Mouse (Mus musculus) stomach, embryonic 14.5 days (tissue): ENCODE data around the gene U90926. TPM values are rescaled to one million over a fixed set of nuclear protein-coding genes. Genes with fewer than 3 reads are reported as not detected.
A peak's percentile ranks its signal among the peaks of the same experiment; 100 is the strongest.
"Not testable (repeated sequence)": the region's sequence is repeated elsewhere in the genome, so short reads cannot be mapped to it uniquely, and the experiment has no call there.

Experiments
- ATAC-seq: fragments of 200-750 bp; cut with Nextera tagmentation; 2 replicates; pipeline ENCODE4 v1.8.0; 2017; ENCODE audit warnings: low read depth, moderate TSS enrichment; ENCODE audit not compliant: insufficient number of reproducible peaks, insufficient read depth, low FRiP score
- H3K27ac ChIP-seq: fragments of 300-500 bp; sonication (generic); 2 replicates; pipeline ENCODE4 v1.5.1; 2014; ENCODE audit warnings: mild to moderate bottlenecking, low read length, moderate library complexity, mixed read lengths
- H3K27me3 ChIP-seq: fragments of 300-500 bp; sonication (generic); 2 replicates; pipeline ENCODE4 v1.6.1; 2014; ENCODE audit warnings: low read length, control low read depth, mixed read lengths; ENCODE audit not compliant: control insufficient read depth, insufficient read depth
- H3K36me3 ChIP-seq: fragments of 300-500 bp; sonication (generic); 2 replicates; pipeline ENCODE4 v1.6.1; 2014; ENCODE audit warnings: mild to moderate bottlenecking, control low read depth, low read length, moderate library complexity, mixed read lengths; ENCODE audit not compliant: control insufficient read depth, insufficient read depth
- H3K4me1 ChIP-seq: fragments of 300-500 bp; sonication (generic); 2 replicates; pipeline ENCODE4 v1.6.1; 2014; ENCODE audit warnings: low read length, control low read depth, mixed read lengths; ENCODE audit not compliant: control insufficient read depth, insufficient read depth
- H3K4me2 ChIP-seq: fragments of 300-500 bp; sonication (generic); replicated peaks from 2 replicates; pipeline ENCODE4 v1.6.1; 2014; ENCODE audit warnings: low read depth, low read length, control low read depth
- H3K4me3 ChIP-seq: fragments of 300-500 bp; sonication (generic); 2 replicates; pipeline ENCODE4 v1.5.1; 2014; ENCODE audit warnings: low read depth, low read length, control low read depth
- H3K9ac ChIP-seq: fragments of 300-500 bp; sonication (generic); replicated peaks from 2 replicates; pipeline ENCODE4 v1.6.1; 2014; ENCODE audit warnings: low read depth, mild to moderate bottlenecking, control low read depth, low read length, moderate library complexity, mixed read lengths
- H3K9me3 ChIP-seq: fragments of 300-500 bp; sonication (generic); 2 replicates; pipeline ENCODE4 v1.6.1; 2016; ENCODE audit warnings: low read depth, low read length, control low read depth; ENCODE audit not compliant: control insufficient read depth
- WGBS: fragments of 180-500 bp; shearing (Covaris S2); extraction: QIAGEN DNeasy Blood & Tissue Kit; methylation state at CpG from one replicate; pipeline ENCODE4 v1.1.7; 2014; 5-methylcytosine and 5-hydroxymethylcytosine counted together
- polyA plus RNA-seq: library from polyadenylated mRNA; unstranded; fragments of >200 nt; fragmentation: Nextera tagmentation; extraction: Ambion mirVana; gene quantifications from 2 replicates; pipeline ENCODE4 v1.2.1, GENCODE M21; 2014

U90926 gene
- polyA plus RNA-seq, 1 experiment from 2014 or later = not detected

- no peak for ATAC-seq
- no peak overlapping the region for H3K27ac ChIP-seq
- 90% methylated on average over 6 of the region's 6 CpGs for WGBS
These were observed 9.1 kb downstream of the U90926 start for GRCm38 (mm10) chr5:92206121-92206520.

GRCm38 (mm10) chr5:92205706-92206105 lies 9.5 kb downstream of the U90926 start:
- no peaks in the 10 kb centered on the region for H3K27me3 ChIP-seq
- no peaks in the 10 kb centered on the region for H3K9me3 ChIP-seq
- 84% methylated on average over 5 of the region's 5 CpGs for WGBS
- H3K36me3 ChIP-seq = peaks cover 20% of the 10 kb centered on the region
- no peak overlapping the region for H3K27ac ChIP-seq
- H3K4me1 ChIP-seq = no peaks in the 10 kb centered on the region
- no peak overlapping the region for H3K4me3 ChIP-seq
- H3K4me2 ChIP-seq = no peak overlapping the region
- no peak for ATAC-seq
- no peak overlapping the region for H3K9ac ChIP-seq

More at GRCm38 (mm10) chr5:92206121-92206520, 9.1 kb downstream of the U90926 start:
- Histone ChIP-seq H3K27me3 (no peaks in the 10 kb centered on the region), H3K36me3 (peaks cover 16% of the 10 kb centered on the region), H3K4me2 (no peak overlapping the region), H3K9me3 (no peaks in the 10 kb centered on the region), H3K4me3 (no peak overlapping the region), H3K4me1 (no peaks in the 10 kb centered on the region), H3K9ac (no peak overlapping the region)

- Histone ChIP-seq H3K36me3 (peaks cover 24% of the 10 kb centered on the region), H3K4me2 (no peak overlapping the region), H3K9ac (no peak overlapping the region), H3K4me1 (no peaks in the 10 kb centered on the region), H3K4me3 (no peak overlapping the region), H3K9me3 (no peaks in the 10 kb centered on the region), H3K27ac (no peak overlapping the region), H3K27me3 (no peaks in the 10 kb centered on the region)
- ATAC-seq = no peak
- WGBS = 81% methylated on average over 7 of the region's 7 CpGs
These were observed 10.0 kb downstream of the U90926 start for GRCm38 (mm10) chr5:92205184-92205583.

GRCm38 (mm10) chr5:92204162-92205036 lies 10.8 kb downstream of the U90926 start:
- 74% methylated on average over 6 of the region's 6 CpGs for WGBS
- no peak overlapping the region for H3K27ac ChIP-seq
- H3K27me3 ChIP-seq = no peaks in the 10 kb centered on the region
- no peaks in the 10 kb centered on the region for H3K9me3 ChIP-seq
- H3K9ac ChIP-seq = no peak overlapping the region
- peaks cover 30% of the 10 kb centered on the region for H3K36me3 ChIP-seq
- ATAC-seq = 0 out of 2 replicates have a peak, but pooled peaks have one; percentile 33
- H3K4me3 ChIP-seq = no peak overlapping the region
- H3K4me1 ChIP-seq = no peaks in the 10 kb centered on the region
- H3K4me2 ChIP-seq = no peak overlapping the region

- Histone ChIP-seq H3K4me3 (no peak overlapping the region), H3K4me1 (no peaks in the 10 kb centered on the region), H3K4me2 (no peak overlapping the region), H3K9ac (no peak overlapping the region), H3K36me3 (peaks cover 61% of the 10 kb centered on the region), H3K27ac (no peak overlapping the region), H3K27me3 (no peaks in the 10 kb centered on the region), H3K9me3 (no peaks in the 10 kb centered on the region)
- no peak for ATAC-seq
- WGBS = 81% methylated on average over 8 of the region's 8 CpGs
These were observed 16.9 kb downstream of the U90926 start for GRCm38 (mm10) chr5:92198266-92198665.

- no peaks in the 10 kb centered on the region for H3K27me3 ChIP-seq
- no peaks in the 10 kb centered on the region for H3K4me1 ChIP-seq
- H3K9ac ChIP-seq = no peak overlapping the region
- H3K9me3 ChIP-seq = no peaks in the 10 kb centered on the region
- peaks cover 71% of the 10 kb centered on the region for H3K36me3 ChIP-seq
- ATAC-seq = no peak
- 88% methylated on average over 15 of the region's 15 CpGs for WGBS
- H3K4me2 ChIP-seq = no peak overlapping the region
- H3K27ac ChIP-seq = no peak overlapping the region
- H3K4me3 ChIP-seq = no peak overlapping the region
These were observed 18.1 kb downstream of the U90926 start for GRCm38 (mm10) chr5:92196895-92197811.

GRCm38 (mm10) chr5:92195716-92196115 lies 19.5 kb downstream of the U90926 start:
- not testable (repeated sequence) for H3K27me3 ChIP-seq, H3K9me3 ChIP-seq, H3K4me1 ChIP-seq, H3K9ac ChIP-seq, ATAC-seq, H3K27ac ChIP-seq, H3K4me2 ChIP-seq, H3K4me3 ChIP-seq
- 64% methylated on average over 2 of the region's 2 CpGs for WGBS
- H3K36me3 ChIP-seq = peaks cover 63% of the 10 kb centered on the region

GRCm38 (mm10) chr5:92188881-92189483 lies 26.2 kb downstream of the U90926 start:
- Histone ChIP-seq H3K9ac (no peak overlapping the region), H3K27me3 (no peaks in the 10 kb centered on the region), H3K4me1 (no peaks in the 10 kb centered on the region), H3K4me2 (no peak overlapping the region), H3K9me3 (no peaks in the 10 kb centered on the region), H3K4me3 (no peak overlapping the region), H3K27ac (no peak overlapping the region), H3K36me3 (peaks cover 57% of the 10 kb centered on the region)
- ATAC-seq = no peak
- 96% methylated on average over 7 of the region's 7 CpGs for WGBS
